Mouse (Mus musculus): Measurements from ENCODE around the gene Alk. TPM values are rescaled to one million over a fixed set of nuclear protein-coding genes. Genes with fewer than 3 reads are reported as not detected.

Gene Alk
- polyA plus RNA-seq, 1 experiment = 0.03 TPM

- no peak for DNase-seq
- WGBS = 78% methylated on average over 3 of the region's 3 CpGs
- no peak overlapping the region for H3K4me3 ChIP-seq (ENCODE audit: control insufficient read depth, insufficient read depth, low read length)
- TF ChIP-seq POLR2A (IDR thresholded peaks at IDR 0.05; ENCODE audit: control insufficient read depth, extremely low read depth, insufficient read depth, low read length, poor library complexity) (no peak), CTCF (IDR thresholded peaks at IDR 0.05; ENCODE audit: borderline replicate concordance, control insufficient read depth, extremely low read depth, insufficient read depth, low read length, poor library complexity) (no peak)
- no peaks in the 10 kb centered on the region for H3K4me1 ChIP-seq (replicated peaks; ENCODE audit: control insufficient read depth, insufficient read depth, low read length)
- H3K36me3 ChIP-seq (ENCODE audit: control insufficient read depth, insufficient read depth, low read length) = no peaks in the 10 kb centered on the region
- no peak overlapping the region for H3K27ac ChIP-seq (ENCODE audit: control insufficient read depth, insufficient read depth, low read length)
- H3K27me3 ChIP-seq (ENCODE audit: control insufficient read depth, insufficient read depth, low read length) = no peaks in the 10 kb centered on the region
Observed at GRCm38 (mm10) chr17:72293267-72293580, 311.2 kb downstream of the Alk start.

- H3K27me3 ChIP-seq (ENCODE audit: control insufficient read depth, insufficient read depth, low read length) = no peaks in the 10 kb centered on the region
- no peak for DNase-seq
- H3K27ac ChIP-seq (ENCODE audit: control insufficient read depth, insufficient read depth, low read length) = no peak overlapping the region
- H3K4me1 ChIP-seq (replicated peaks; ENCODE audit: control insufficient read depth, insufficient read depth, low read length) = no peaks in the 10 kb centered on the region
- WGBS = 92% methylated on average over 6 of the region's 6 CpGs
- TF ChIP-seq CTCF (IDR thresholded peaks at IDR 0.05; ENCODE audit: borderline replicate concordance, control insufficient read depth, extremely low read depth, insufficient read depth, low read length, poor library complexity) (no peak), POLR2A (IDR thresholded peaks at IDR 0.05; ENCODE audit: control insufficient read depth, extremely low read depth, insufficient read depth, low read length, poor library complexity) (no peak)
- no peak overlapping the region for H3K4me3 ChIP-seq (ENCODE audit: control insufficient read depth, insufficient read depth, low read length)
- no peaks in the 10 kb centered on the region for H3K36me3 ChIP-seq (ENCODE audit: control insufficient read depth, insufficient read depth, low read length)
Observed at GRCm38 (mm10) chr17:72292444-72293266, 311.8 kb downstream of the Alk start.

GRCm38 (mm10) chr17:72285961-72286360 lies 318.5 kb downstream of the Alk start:
- Histone ChIP-seq H3K4me1 (replicated peaks; ENCODE audit: control insufficient read depth, insufficient read depth, low read length) (no peaks in the 10 kb centered on the region), H3K27ac (ENCODE audit: control insufficient read depth, insufficient read depth, low read length) (no peak overlapping the region), H3K27me3 (ENCODE audit: control insufficient read depth, insufficient read depth, low read length) (no peaks in the 10 kb centered on the region), H3K36me3 (ENCODE audit: control insufficient read depth, insufficient read depth, low read length) (no peaks in the 10 kb centered on the region), H3K4me3 (ENCODE audit: control insufficient read depth, insufficient read depth, low read length) (no peak overlapping the region)
- DNase-seq = no peak
- TF ChIP-seq CTCF (IDR thresholded peaks at IDR 0.05; ENCODE audit: borderline replicate concordance, control insufficient read depth, extremely low read depth, insufficient read depth, low read length, poor library complexity) (no peak), POLR2A (IDR thresholded peaks at IDR 0.05; ENCODE audit: control insufficient read depth, extremely low read depth, insufficient read depth, low read length, poor library complexity) (no peak)
- 82% methylated on average over 3 of the region's 3 CpGs for WGBS

- TF ChIP-seq POLR2A (IDR thresholded peaks at IDR 0.05; ENCODE audit: control insufficient read depth, extremely low read depth, insufficient read depth, low read length, poor library complexity) (no peak), CTCF (IDR thresholded peaks at IDR 0.05; ENCODE audit: borderline replicate concordance, control insufficient read depth, extremely low read depth, insufficient read depth, low read length, poor library complexity) (no peak)
- H3K27me3 ChIP-seq (ENCODE audit: control insufficient read depth, insufficient read depth, low read length) = no peaks in the 10 kb centered on the region
- no peaks in the 10 kb centered on the region for H3K36me3 ChIP-seq (ENCODE audit: control insufficient read depth, insufficient read depth, low read length)
- H3K4me1 ChIP-seq (replicated peaks; ENCODE audit: control insufficient read depth, insufficient read depth, low read length) = no peaks in the 10 kb centered on the region
- DNase-seq = no peak
- H3K27ac ChIP-seq (ENCODE audit: control insufficient read depth, insufficient read depth, low read length) = no peak overlapping the region
- no peak overlapping the region for H3K4me3 ChIP-seq (ENCODE audit: control insufficient read depth, insufficient read depth, low read length)
Observed at GRCm38 (mm10) chr17:72278296-72278695, 326.1 kb downstream of the Alk start.

DNA sequence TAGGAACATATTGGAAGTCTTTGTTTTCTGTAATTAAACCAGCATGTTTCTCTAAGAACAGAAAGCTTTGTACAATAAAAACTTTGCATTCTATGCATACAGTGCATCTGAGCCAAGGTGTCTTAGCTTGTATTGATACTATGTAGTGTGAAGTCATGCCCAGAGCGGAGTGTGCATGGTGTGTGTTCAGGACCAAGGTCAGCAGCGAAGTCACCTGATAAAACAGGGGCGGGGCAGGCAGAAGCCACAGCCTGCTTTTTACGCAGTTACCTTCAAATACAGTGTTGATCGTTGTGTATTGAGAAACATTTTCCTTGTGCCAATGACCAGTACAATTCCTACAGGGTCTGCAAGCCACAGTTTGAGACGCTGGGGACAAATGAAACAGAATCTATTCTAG lies 327.6 kb downstream of the Alk start:
- Histone ChIP-seq H3K27me3 (ENCODE audit: control insufficient read depth, insufficient read depth, low read length) (no peaks in the 10 kb centered on the region), H3K4me3 (ENCODE audit: control insufficient read depth, insufficient read depth, low read length) (no peak overlapping the region), H3K27ac (ENCODE audit: control insufficient read depth, insufficient read depth, low read length) (no peak overlapping the region), H3K36me3 (ENCODE audit: control insufficient read depth, insufficient read depth, low read length) (no peaks in the 10 kb centered on the region), H3K4me1 (replicated peaks; ENCODE audit: control insufficient read depth, insufficient read depth, low read length) (no peaks in the 10 kb centered on the region)
- 81% methylated on average over 6 of the region's 6 CpGs for WGBS
- DNase-seq = no peak
- no peak for TF ChIP-seq POLR2A (IDR thresholded peaks at IDR 0.05; ENCODE audit: control insufficient read depth, extremely low read depth, insufficient read depth, low read length, poor library complexity)
- TF ChIP-seq CTCF (IDR thresholded peaks at IDR 0.05; ENCODE audit: borderline replicate concordance, control insufficient read depth, extremely low read depth, insufficient read depth, low read length, poor library complexity) = no peak

DNA sequence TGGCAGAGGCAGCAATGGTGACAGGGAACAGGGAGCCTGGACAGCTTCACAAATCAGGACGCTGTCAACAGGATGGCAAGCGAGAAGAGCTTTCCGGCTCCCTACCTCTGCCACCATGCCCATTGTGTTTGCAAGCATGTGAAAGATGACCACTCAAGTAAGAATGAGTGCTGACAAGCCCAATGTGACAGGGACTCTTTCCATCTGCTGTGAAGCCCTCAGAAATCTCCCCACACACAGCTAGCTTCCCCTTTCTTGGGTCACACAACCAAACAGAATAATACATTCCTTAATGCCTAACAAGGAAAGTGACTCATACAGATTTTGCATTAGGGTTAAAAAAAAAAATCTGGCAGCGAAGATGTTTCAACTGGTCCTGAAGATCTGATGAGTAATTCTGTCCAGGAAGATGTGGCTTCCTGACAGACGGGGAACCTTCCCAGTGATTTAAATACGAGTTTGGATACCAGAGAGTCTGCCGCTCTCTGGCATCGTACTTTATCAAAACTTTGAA lies 329.0 kb downstream of the Alk start:
- H3K36me3 ChIP-seq (ENCODE audit: control insufficient read depth, insufficient read depth, low read length) = no peaks in the 10 kb centered on the region
- no peaks in the 10 kb centered on the region for H3K4me1 ChIP-seq (replicated peaks; ENCODE audit: control insufficient read depth, insufficient read depth, low read length)
- TF ChIP-seq POLR2A (IDR thresholded peaks at IDR 0.05; ENCODE audit: control insufficient read depth, extremely low read depth, insufficient read depth, low read length, poor library complexity) (no peak), CTCF (IDR thresholded peaks at IDR 0.05; ENCODE audit: borderline replicate concordance, control insufficient read depth, extremely low read depth, insufficient read depth, low read length, poor library complexity) (no peak)
- no peak overlapping the region for H3K4me3 ChIP-seq (ENCODE audit: control insufficient read depth, insufficient read depth, low read length)
- H3K27ac ChIP-seq (ENCODE audit: control insufficient read depth, insufficient read depth, low read length) = no peak overlapping the region
- DNase-seq = no peak
- no peaks in the 10 kb centered on the region for H3K27me3 ChIP-seq (ENCODE audit: control insufficient read depth, insufficient read depth, low read length)
- 33% methylated on average over 8 of the region's 8 CpGs for WGBS

All from thymus, adult 2 months (tissue).